Mouse (Mus musculus): ENCODE data around the gene Lao1.

The Lao1 gene

GRCm38 (mm10) chr4:118989331-118989730 is 28.0 kb downstream of the Lao1 start:
- Histone ChIP-seq H3K4me3 (replicated peaks; ENCODE audit: low read length) (no peak overlapping the region), H3K36me3 (ENCODE audit: insufficient read depth, low read length) (no peaks in the 10 kb centered on the region), H3K27me3 (ENCODE audit: insufficient read depth, low read length) (no peaks in the 10 kb centered on the region), H3K9me3 (ENCODE audit: low read length) (peaks cover 27% of the 10 kb centered on the region), H3K4me1 (replicated peaks; ENCODE audit: low read depth, low read length) (peaks cover 24% of the 10 kb centered on the region)
- TF ChIP-seq POU5F1 (IDR thresholded peaks at IDR 0.05; ENCODE audit: borderline replicate concordance, low read length): no peak
- TF ChIP-seq CTCF (conservative IDR thresholded peaks at IDR 0.05; ENCODE audit: low read length): no peak
- TF ChIP-seq NANOG (IDR thresholded peaks at IDR 0.05; ENCODE audit: borderline replicate concordance, low read length): no peak

GRCm38 (mm10) chr4:118991797-118992196 is 30.4 kb downstream of the Lao1 start:
- Histone ChIP-seq H3K9me3 (ENCODE audit: low read length) (peaks cover 37% of the 10 kb centered on the region), H3K36me3 (ENCODE audit: insufficient read depth, low read length) (no peaks in the 10 kb centered on the region), H3K27me3 (ENCODE audit: insufficient read depth, low read length) (no peaks in the 10 kb centered on the region), H3K4me1 (replicated peaks; ENCODE audit: low read depth, low read length) (peaks cover 24% of the 10 kb centered on the region), H3K4me3 (replicated peaks; ENCODE audit: low read length) (no peak overlapping the region)
- TF ChIP-seq CTCF (conservative IDR thresholded peaks at IDR 0.05; ENCODE audit: low read length): peak; percentile 88
- TF ChIP-seq NANOG (IDR thresholded peaks at IDR 0.05; ENCODE audit: borderline replicate concordance, low read length): no peak

GRCm38 (mm10) chr4:118997127-118997542 is 35.8 kb downstream of the Lao1 start:
- no peaks in the 10 kb centered on the region for H3K27me3 ChIP-seq (ENCODE audit: insufficient read depth, low read length)
- TF ChIP-seq CTCF (conservative IDR thresholded peaks at IDR 0.05; ENCODE audit: low read length): no peak
- TF ChIP-seq POU5F1 (IDR thresholded peaks at IDR 0.05; ENCODE audit: borderline replicate concordance, low read length): no peak
- no peak for TF ChIP-seq NANOG (IDR thresholded peaks at IDR 0.05; ENCODE audit: borderline replicate concordance, low read length)
- H3K9me3 ChIP-seq (ENCODE audit: low read length): peaks cover 43% of the 10 kb centered on the region
- no peak overlapping the region for H3K4me3 ChIP-seq (replicated peaks; ENCODE audit: low read length)
- peaks cover 28% of the 10 kb centered on the region for H3K4me1 ChIP-seq (replicated peaks; ENCODE audit: low read depth, low read length)
- H3K36me3 ChIP-seq (ENCODE audit: insufficient read depth, low read length): no peaks in the 10 kb centered on the region

GRCm38 (mm10) chr4:118999691-119000486 is 38.5 kb downstream of the Lao1 start:
- TF ChIP-seq NANOG (IDR thresholded peaks at IDR 0.05; ENCODE audit: borderline replicate concordance, low read length) (no peak), POU5F1 (IDR thresholded peaks at IDR 0.05; ENCODE audit: borderline replicate concordance, low read length) (no peak), CTCF (conservative IDR thresholded peaks at IDR 0.05; ENCODE audit: low read length) (no peak)
- Histone ChIP-seq H3K36me3 (ENCODE audit: insufficient read depth, low read length) (no peaks in the 10 kb centered on the region), H3K9me3 (ENCODE audit: low read length) (peaks cover 25% of the 10 kb centered on the region), H3K4me1 (replicated peaks; ENCODE audit: low read depth, low read length) (peaks cover 46% of the 10 kb centered on the region), H3K27me3 (ENCODE audit: insufficient read depth, low read length) (no peaks in the 10 kb centered on the region), H3K4me3 (replicated peaks; ENCODE audit: low read length) (no peak overlapping the region)

GRCm38 (mm10) chr4:119001696-119002095 is 40.3 kb downstream of the Lao1 start:
- Histone ChIP-seq H3K27me3 (ENCODE audit: insufficient read depth, low read length) (no peaks in the 10 kb centered on the region), H3K36me3 (ENCODE audit: insufficient read depth, low read length) (no peaks in the 10 kb centered on the region), H3K9me3 (ENCODE audit: low read length) (peaks cover 8% of the 10 kb centered on the region), H3K4me1 (replicated peaks; ENCODE audit: low read depth, low read length) (peaks cover 63% of the 10 kb centered on the region), H3K4me3 (replicated peaks; ENCODE audit: low read length) (0 out of 2 replicates have a peak overlapping the region, but pooled peaks have one; percentile 10)
- no peak for TF ChIP-seq CTCF (conservative IDR thresholded peaks at IDR 0.05; ENCODE audit: low read length)
- 0 out of 2 replicates have a peak, but pooled peaks have one; percentile 9 for TF ChIP-seq NANOG (IDR thresholded peaks at IDR 0.05; ENCODE audit: borderline replicate concordance, low read length)

GRCm38 (mm10) chr4:119002512-119002911 is 41.1 kb downstream of the Lao1 start:
- H3K9me3 ChIP-seq (ENCODE audit: low read length): no peaks in the 10 kb centered on the region
- no peaks in the 10 kb centered on the region for H3K36me3 ChIP-seq (ENCODE audit: insufficient read depth, low read length)
- peaks cover 71% of the 10 kb centered on the region for H3K4me1 ChIP-seq (replicated peaks; ENCODE audit: low read depth, low read length)
- no peak overlapping the region for H3K4me3 ChIP-seq (replicated peaks; ENCODE audit: low read length)
- no peak for TF ChIP-seq NANOG (IDR thresholded peaks at IDR 0.05; ENCODE audit: borderline replicate concordance, low read length)
- TF ChIP-seq POU5F1 (IDR thresholded peaks at IDR 0.05; ENCODE audit: borderline replicate concordance, low read length): no peak
- TF ChIP-seq CTCF (conservative IDR thresholded peaks at IDR 0.05; ENCODE audit: low read length): no peak
- no peaks in the 10 kb centered on the region for H3K27me3 ChIP-seq (ENCODE audit: insufficient read depth, low read length)

- H3K36me3 ChIP-seq (ENCODE audit: insufficient read depth, low read length): no peaks in the 10 kb centered on the region
- H3K27me3 ChIP-seq (ENCODE audit: insufficient read depth, low read length): no peaks in the 10 kb centered on the region
Measured at GRCm38 (mm10) chr4:119004178-119004577, 42.8 kb downstream of the Lao1 start.

GRCm38 (mm10) chr4:119004613-119005339 is 43.4 kb downstream of the Lao1 start:
- H3K9me3 ChIP-seq (ENCODE audit: low read length): no peaks in the 10 kb centered on the region
- H3K27me3 ChIP-seq (ENCODE audit: insufficient read depth, low read length): no peaks in the 10 kb centered on the region
- H3K4me3 ChIP-seq (replicated peaks; ENCODE audit: low read length): no peak overlapping the region
- H3K36me3 ChIP-seq (ENCODE audit: insufficient read depth, low read length): no peaks in the 10 kb centered on the region
- peaks cover 90% of the 10 kb centered on the region for H3K4me1 ChIP-seq (replicated peaks; ENCODE audit: low read depth, low read length)
- peak; percentile 60 for TF ChIP-seq CTCF (conservative IDR thresholded peaks at IDR 0.05; ENCODE audit: low read length)
- TF ChIP-seq POU5F1 (IDR thresholded peaks at IDR 0.05; ENCODE audit: borderline replicate concordance, low read length): no peak

More at GRCm38 (mm10) chr4:119004178-119004577, 42.8 kb downstream of the Lao1 start:
- no peaks in the 10 kb centered on the region for H3K9me3 ChIP-seq (ENCODE audit: low read length)
- peak overlapping the region; percentile 10; the same call in 1 of the 2 replicates for H3K4me3 ChIP-seq (replicated peaks; ENCODE audit: low read length)
- H3K4me1 ChIP-seq (replicated peaks; ENCODE audit: low read depth, low read length): peaks cover 88% of the 10 kb centered on the region
- TF ChIP-seq NANOG (IDR thresholded peaks at IDR 0.05; ENCODE audit: borderline replicate concordance, low read length) (no peak), CTCF (conservative IDR thresholded peaks at IDR 0.05; ENCODE audit: low read length) (no peak; the same call in 1 of the 2 replicates), POU5F1 (IDR thresholded peaks at IDR 0.05; ENCODE audit: borderline replicate concordance, low read length) (no peak)

Measured in E14TG2a.4 (cell line).